29 mouse cellular contexts compared by ENCODE assay signal in genomic region chr16:29330948-29331347, GRCm38 (mm10). TPM values are rescaled to one million over a fixed set of nuclear protein-coding genes. Genes with fewer than 3 reads are reported as not detected.
DNase-seq lines count a peak whose midpoint lies in the region; ATAC-seq and TF ChIP-seq lines count a peak whose summit lies in the region.
"Had no signal": no experiment of that assay in that cellular context is flagged by ENCODE, and none has a peak within 500 bp of the region (broad histone marks: within the 10 kb centered on the region; RNA-seq: fewer than 3 reads in every experiment).

No protein-coding gene starts in this region.

- peak overlapping the region; percentile 34; the same call in 1 of the 2 replicates for H3K27ac ChIP-seq in forebrain, embryonic 15.5 days (replicated peaks)
- H3K27ac ChIP-seq in forebrain, embryonic 11.5 days (ENCODE audit: low read depth, low read length) = no peak overlapping the region
- no peak overlapping the region for H3K27ac ChIP-seq in heart, postnatal 0 days (ENCODE audit: low read depth)
- 0 out of 2 replicates have a peak overlapping the region, but pooled peaks have one; percentile 51 for H3K27ac ChIP-seq in midbrain, embryonic 13.5 days
- H3K27ac ChIP-seq in midbrain, embryonic 10.5 days (replicated peaks) = no peak overlapping the region
- H3K27ac ChIP-seq in neural tube, embryonic 15.5 days (replicated peaks) = peak overlapping the region; percentile 80
- H3K27ac ChIP-seq: embryonic facial prominence, embryonic 12.5 days; heart, embryonic 10.5 days; limb, embryonic 15.5 days; liver, embryonic 15.5 days; neural tube, embryonic 12.5 days had no signal

- no peak for DNase-seq in forebrain, embryonic 11.5 days (ENCODE audit: low spot score)
- no peak for DNase-seq in heart, postnatal 0 days (ENCODE audit: low spot score)
- no peak for DNase-seq in heart, adult 8-10 months (ENCODE audit: low spot score)
- DNase-seq in midbrain, embryonic 10.5 days (ENCODE audit: low spot score) = no peak
- DNase-seq in lung, postnatal 10 days = no peak
- DNase-seq: adrenal gland, postnatal 10 days; cerebellum, adult 11 months; cerebellum, postnatal 10 days; gastrocnemius, postnatal 10 days; kidney, adult 11 months; kidney, postnatal 14 days; spleen, adult 18-20 months; thymus, postnatal 36 days had no signal

- H3K9me3 ChIP-seq in forebrain, embryonic 15.5 days = no peaks in the 10 kb centered on the region
- H3K9me3 ChIP-seq in forebrain, embryonic 11.5 days (ENCODE audit: control insufficient read depth, low read length) = no peaks in the 10 kb centered on the region
- 0 out of 2 replicates have a peak, but pooled peaks cover 4% of the 10 kb centered on the region for H3K9me3 ChIP-seq in heart, postnatal 0 days (replicated peaks; ENCODE audit: control insufficient read depth, low read length)
- H3K9me3 ChIP-seq in midbrain, embryonic 13.5 days = no peaks in the 10 kb centered on the region
- H3K9me3 ChIP-seq in midbrain, embryonic 10.5 days (replicated peaks) = no peaks in the 10 kb centered on the region
- no peaks in the 10 kb centered on the region for H3K9me3 ChIP-seq in neural tube, embryonic 15.5 days (replicated peaks)
- H3K9me3 ChIP-seq: embryonic facial prominence, embryonic 12.5 days; heart, embryonic 10.5 days; limb, embryonic 15.5 days; liver, embryonic 15.5 days; neural tube, embryonic 12.5 days had no signal

- no peak overlapping the region for H3K4me2 ChIP-seq in forebrain, embryonic 15.5 days (replicated peaks)
- no peak overlapping the region for H3K4me2 ChIP-seq in forebrain, embryonic 11.5 days (ENCODE audit: low read depth, low read length, severe bottlenecking)
- peak overlapping the region; percentile 33; the same call in 1 of the 2 replicates for H3K4me2 ChIP-seq in heart, postnatal 0 days (ENCODE audit: low read depth, low read length)
- no peak overlapping the region for H3K4me2 ChIP-seq in midbrain, embryonic 13.5 days (replicated peaks)
- H3K4me2 ChIP-seq in neural tube, embryonic 15.5 days = peak overlapping the region; percentile 22; the same call in 1 of the 2 replicates
- H3K4me2 ChIP-seq: embryonic facial prominence, embryonic 12.5 days; limb, embryonic 15.5 days; liver, embryonic 15.5 days; neural tube, embryonic 12.5 days had no signal

- 62% methylated on average over 5 of the region's 5 CpGs for WGBS in forebrain, embryonic 15.5 days
- 81% methylated on average over 5 of the region's 5 CpGs for WGBS in forebrain, embryonic 11.5 days
- 55% methylated on average over 5 of the region's 5 CpGs for WGBS in heart, postnatal 0 days
- 73% methylated on average over 5 of the region's 5 CpGs for WGBS in midbrain, embryonic 13.5 days
- WGBS in midbrain, embryonic 10.5 days = 85% methylated on average over 5 of the region's 5 CpGs
- 60% methylated on average over 5 of the region's 5 CpGs for WGBS in neural tube, embryonic 15.5 days

- TF ChIP-seq EP300 in heart, postnatal 0 days (IDR thresholded peaks at IDR 0.05; ENCODE audit: low read depth) = no peak

- H3K4me3 ChIP-seq in forebrain, embryonic 15.5 days = no peak overlapping the region
- no peak overlapping the region for H3K4me3 ChIP-seq in forebrain, embryonic 11.5 days (ENCODE audit: low read depth, low read length)
- no peak overlapping the region for H3K4me3 ChIP-seq in heart, postnatal 0 days (ENCODE audit: low read depth, low read length)
- no peak overlapping the region for H3K4me3 ChIP-seq in midbrain, embryonic 13.5 days (replicated peaks)
- H3K4me3 ChIP-seq in midbrain, embryonic 10.5 days = no peak overlapping the region
- H3K4me3 ChIP-seq in neural tube, embryonic 15.5 days (replicated peaks) = no peak overlapping the region
- H3K4me3 ChIP-seq: embryonic facial prominence, embryonic 12.5 days; erythroblast, embryonic 14.5 days; heart, embryonic 10.5 days; limb, embryonic 15.5 days; liver, embryonic 15.5 days; neural tube, embryonic 12.5 days had no signal

- H3K9ac ChIP-seq in forebrain, embryonic 15.5 days (replicated peaks) = no peak overlapping the region
- H3K9ac ChIP-seq in forebrain, embryonic 11.5 days (ENCODE audit: low read length) = no peak overlapping the region
- no peak overlapping the region for H3K9ac ChIP-seq in heart, postnatal 0 days (replicated peaks; ENCODE audit: low read depth, low read length)
- H3K9ac ChIP-seq in midbrain, embryonic 13.5 days (replicated peaks) = no peak overlapping the region
- H3K9ac ChIP-seq in neural tube, embryonic 15.5 days (replicated peaks) = no peak overlapping the region
- H3K9ac ChIP-seq: embryonic facial prominence, embryonic 12.5 days; limb, embryonic 15.5 days; liver, embryonic 15.5 days; neural tube, embryonic 12.5 days had no signal

- peaks cover 8% of the 10 kb centered on the region for H3K4me1 ChIP-seq in forebrain, embryonic 15.5 days
- no peaks in the 10 kb centered on the region for H3K4me1 ChIP-seq in forebrain, embryonic 11.5 days (replicated peaks; ENCODE audit: control insufficient read depth, insufficient read depth, low read length)
- no peaks in the 10 kb centered on the region for H3K4me1 ChIP-seq in heart, postnatal 0 days (ENCODE audit: control insufficient read depth, insufficient read depth)
- peaks cover 10% of the 10 kb centered on the region for H3K4me1 ChIP-seq in midbrain, embryonic 13.5 days (replicated peaks)
- peaks cover 7% of the 10 kb centered on the region; the same call in 1 of the 2 replicates for H3K4me1 ChIP-seq in midbrain, embryonic 10.5 days
- peaks cover 14% of the 10 kb centered on the region for H3K4me1 ChIP-seq in neural tube, embryonic 15.5 days
- H3K4me1 ChIP-seq: heart, embryonic 10.5 days; limb, embryonic 15.5 days; liver, embryonic 15.5 days; neural tube, embryonic 12.5 days had no signal

- H3K27me3 ChIP-seq in forebrain, embryonic 15.5 days = no peaks in the 10 kb centered on the region
- no peaks in the 10 kb centered on the region for H3K27me3 ChIP-seq in forebrain, embryonic 11.5 days (ENCODE audit: control insufficient read depth, insufficient read depth, low read length)
- H3K27me3 ChIP-seq in heart, postnatal 0 days (ENCODE audit: control insufficient read depth, insufficient read depth, low read length) = no peaks in the 10 kb centered on the region
- H3K27me3 ChIP-seq in midbrain, embryonic 13.5 days = no peaks in the 10 kb centered on the region
- H3K27me3 ChIP-seq in midbrain, embryonic 10.5 days (ENCODE audit: low read depth, poor library complexity, severe bottlenecking) = no peaks in the 10 kb centered on the region
- H3K27me3 ChIP-seq in neural tube, embryonic 15.5 days (replicated peaks) = no peaks in the 10 kb centered on the region
- H3K27me3 ChIP-seq: embryonic facial prominence, embryonic 12.5 days; limb, embryonic 15.5 days; liver, embryonic 15.5 days; neural tube, embryonic 12.5 days had no signal

- TF ChIP-seq CTCF in heart, postnatal 0 days (IDR thresholded peaks at IDR 0.05; ENCODE audit: low read depth) = no peak

- peak; percentile 43; the same call in 1 of the 2 replicates for ATAC-seq in forebrain, embryonic 15.5 days (replicated peaks)
- no peak for ATAC-seq in forebrain, embryonic 11.5 days (replicated peaks; ENCODE audit: low FRiP score)
- ATAC-seq in heart, postnatal 0 days (ENCODE audit: insufficient read depth, low read depth) = no peak
- ATAC-seq in midbrain, embryonic 13.5 days = 0 out of 2 replicates have a peak, but pooled peaks have one; percentile 9
- ATAC-seq in neural tube, embryonic 15.5 days (ENCODE audit: low FRiP score) = peak; percentile 69
- ATAC-seq: CD4-positive, CD25-positive, alpha-beta regulatory T cell, adult 4 months; Patski had no signal

- no peaks in the 10 kb centered on the region for H3K36me3 ChIP-seq in forebrain, embryonic 15.5 days
- no peaks in the 10 kb centered on the region for H3K36me3 ChIP-seq in forebrain, embryonic 11.5 days (ENCODE audit: control insufficient read depth, insufficient read depth, low read length)
- no peaks in the 10 kb centered on the region for H3K36me3 ChIP-seq in heart, postnatal 0 days (replicated peaks; ENCODE audit: control insufficient read depth, insufficient read depth, low read length)
- H3K36me3 ChIP-seq in midbrain, embryonic 13.5 days = no peaks in the 10 kb centered on the region
- no peaks in the 10 kb centered on the region for H3K36me3 ChIP-seq in midbrain, embryonic 10.5 days
- H3K36me3 ChIP-seq in neural tube, embryonic 15.5 days = no peaks in the 10 kb centered on the region
- H3K36me3 ChIP-seq: embryonic facial prominence, embryonic 12.5 days; heart, embryonic 10.5 days; limb, embryonic 15.5 days; liver, embryonic 15.5 days; neural tube, embryonic 12.5 days had no signal

RNA-seq across cellular contexts. Expression of gene Atp13a5, which starts 47.6 kb away (rescaled TPM):
- polyA plus RNA-seq in forebrain, embryonic 15.5 days (2015; fragmentation: Nextera tagmentation; extraction: Ambion mirVana) = 0.55 and 0.75 TPM in 2 replicates
- polyA plus RNA-seq in forebrain, embryonic 11.5 days (2014; fragmentation: Nextera tagmentation; extraction: Ambion mirVana) = not detected in 2 replicates
- total RNA-seq in heart, postnatal 0 days (2014; rRNA removed; ENCODE audit: low replicate concordance) = not detected in 2 replicates
- not detected in 2 replicates for polyA plus RNA-seq in heart, postnatal 0 days (2015; fragmentation: Nextera tagmentation; extraction: Ambion mirVana)
- not detected for total RNA-seq in heart, adult 8-10 months (2022)
- 0.35 and 0.64 TPM in 2 replicates for polyA plus RNA-seq in midbrain, embryonic 13.5 days (2015; fragmentation: Nextera tagmentation; extraction: Ambion mirVana)
- 0.09 TPM in 1 of 2 replicates, not detected in the other for polyA plus RNA-seq in midbrain, embryonic 10.5 days (2016; fragmentation: Nextera tagmentation; extraction: Ambion mirVana)
- 1.0 and 1.4 TPM in 2 replicates for polyA plus RNA-seq in neural tube, embryonic 15.5 days (2015; fragmentation: Nextera tagmentation; extraction: Ambion mirVana)
- total RNA-seq: ES-E14; megakaryocyte progenitor cell, adult 5-6 weeks; monocyte, adult 5-6 weeks had no signal
- polyA plus RNA-seq: CD4-positive, CD25-positive, alpha-beta regulatory T cell, adult 4 months; erythroblast, embryonic 14.5 days; heart, embryonic 10.5 days; lung, embryonic 16.5 days; Patski; stomach, embryonic 14.5 days had no signal

Comparison
In these comparisons a context has a peak if more than half of its experiments do, and no peak if none do; other contexts are left out.
1. ATAC-seq: peak in forebrain, embryonic 15.5 days (single experiment), midbrain, embryonic 13.5 days (single experiment) and neural tube, embryonic 15.5 days (single experiment); none in forebrain, embryonic 11.5 days (single experiment) and heart, postnatal 0 days (single experiment).
2. H3K27ac ChIP-seq: peak in forebrain, embryonic 15.5 days (single experiment), midbrain, embryonic 13.5 days (single experiment) and neural tube, embryonic 15.5 days (single experiment); none in forebrain, embryonic 11.5 days (single experiment), heart, postnatal 0 days (single experiment) and midbrain, embryonic 10.5 days (single experiment).
3. H3K4me2 ChIP-seq: peak in heart, postnatal 0 days (single experiment) and neural tube, embryonic 15.5 days (single experiment); none in forebrain, embryonic 15.5 days (single experiment), forebrain, embryonic 11.5 days (single experiment) and midbrain, embryonic 13.5 days (single experiment).